Mouse (Mus musculus): ENCODE measurements around the gene Mpc1.
"Not testable (repeated sequence)": the region's sequence is repeated elsewhere in the genome, so short reads cannot be mapped to it uniquely, and the experiment has no call there.

The Mpc1 gene

DNA sequence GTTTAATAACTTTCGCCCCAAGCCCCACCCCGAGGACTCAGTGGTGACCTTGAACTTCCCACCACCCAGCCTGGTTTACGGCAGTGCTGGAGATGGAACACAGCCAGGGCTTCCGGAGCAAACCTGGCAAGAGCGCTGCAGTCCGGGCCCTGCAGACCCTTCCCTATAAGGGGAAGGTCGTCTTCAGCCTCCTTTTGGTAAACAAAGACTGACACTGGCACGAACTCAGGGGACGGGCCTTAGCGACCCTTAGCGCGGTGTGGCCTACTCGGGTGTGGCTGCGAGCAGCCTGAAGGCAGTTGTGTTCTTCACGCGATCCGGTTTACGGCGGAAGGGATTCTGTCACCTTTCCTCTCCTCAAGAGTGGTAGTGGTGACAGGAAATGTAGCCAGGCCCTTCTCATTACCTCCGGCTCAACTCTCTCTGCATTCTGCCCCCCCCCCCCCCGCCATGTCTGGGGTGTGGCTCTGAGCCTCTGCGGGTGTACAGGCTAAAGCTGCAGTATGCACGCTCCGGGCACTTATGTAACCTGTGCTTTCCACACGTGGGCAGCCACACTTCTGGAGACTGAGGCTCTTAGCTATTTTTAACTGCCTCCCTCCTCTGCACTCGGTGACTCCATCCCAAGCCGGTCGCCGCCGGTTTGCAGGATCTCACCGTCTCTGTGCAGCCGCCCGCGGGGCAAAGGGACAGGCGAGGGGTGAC, at the start of gene Mpc1:
TSS of gene Mpc1 (plus strand) at position 84 of the 705 bp plus-strand sequence.
- peak; percentile 44 for DNase-seq (ENCODE audit: low spot score)

GRCm38 (mm10) chr17:8233618-8234214, 49.0 kb upstream of the Mpc1 start:
- DNase-seq (ENCODE audit: low spot score), result no peak

DNA sequence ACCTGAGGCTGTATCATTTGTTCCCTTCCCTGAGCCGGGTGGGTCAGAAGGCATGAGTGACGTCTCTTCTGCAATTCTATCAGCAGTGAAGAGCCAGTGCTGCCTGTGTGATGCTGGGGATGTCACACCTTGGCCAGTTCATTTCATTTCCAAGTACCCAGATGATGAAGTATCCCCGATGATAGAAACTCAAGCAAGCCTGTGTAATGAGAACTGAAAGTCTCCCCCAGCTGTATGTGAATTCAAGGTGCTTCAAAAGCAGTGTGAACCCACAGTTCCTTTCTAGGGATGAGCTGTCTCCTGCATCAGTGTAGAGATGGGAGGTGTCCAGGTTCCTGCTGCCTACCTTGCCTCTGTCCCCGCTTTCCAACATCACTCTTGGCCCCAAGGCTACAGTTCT, 48.2 kb upstream of the Mpc1 start:
- no peak for DNase-seq (ENCODE audit: low spot score)

DNA sequence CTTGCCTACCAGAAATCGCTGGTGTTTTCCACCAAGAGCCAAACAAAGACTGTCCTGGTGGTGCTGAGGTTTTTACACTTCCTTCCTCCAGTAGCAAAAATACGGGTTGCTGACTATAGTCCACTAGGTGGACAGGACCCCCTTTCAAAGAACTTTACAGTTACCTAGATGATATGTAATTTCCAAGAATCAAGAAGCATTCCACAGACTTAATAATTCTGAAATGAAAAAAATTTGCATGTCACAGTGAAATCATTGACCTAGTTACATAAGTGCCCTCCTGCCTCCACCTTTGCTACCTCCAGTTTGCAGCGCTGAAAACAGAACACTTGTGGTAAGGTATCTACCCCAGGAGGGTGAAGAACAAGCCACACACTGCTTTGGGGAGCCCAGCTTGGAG, 47.0 kb upstream of the Mpc1 start, which contains the start of gene Ccr6:
TSS of gene Ccr6 (plus strand) at position 301 of the 400 bp plus-strand sequence.
- no peak for DNase-seq (ENCODE audit: low spot score)

DNA sequence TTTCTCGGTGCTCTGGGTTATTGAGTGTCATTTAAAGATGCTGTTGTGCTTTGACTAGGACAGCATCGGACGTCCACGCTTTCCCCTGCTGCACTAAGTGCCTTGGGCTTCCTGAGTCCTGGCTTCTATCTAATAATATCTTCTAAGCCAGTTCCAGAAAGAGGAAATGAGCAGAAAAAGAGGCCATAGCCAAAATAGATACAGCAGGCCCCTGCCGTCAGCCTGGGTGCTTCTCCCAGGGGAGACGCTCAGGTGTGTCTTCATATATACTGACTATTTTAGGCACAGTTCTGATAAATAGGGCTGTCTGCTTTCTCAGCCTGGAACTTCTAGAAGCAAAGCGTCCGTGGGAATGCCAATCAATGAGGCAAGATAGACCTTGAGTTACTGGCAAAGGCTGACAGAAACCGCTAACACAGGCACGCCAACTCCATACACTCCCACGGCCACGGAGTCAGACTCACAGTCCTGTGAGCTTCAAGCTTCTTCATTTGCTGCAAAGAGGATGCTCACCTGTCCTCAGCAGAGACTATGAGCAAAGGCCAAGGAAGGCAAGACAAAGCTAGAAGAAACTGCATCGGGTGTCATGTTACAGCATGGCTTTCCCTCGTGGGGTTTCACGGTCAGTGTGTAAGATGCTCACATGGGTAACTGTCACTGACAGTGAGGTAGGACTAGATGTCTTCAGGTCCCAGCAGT, 44.5 kb upstream of the Mpc1 start:
- no peak for DNase-seq (ENCODE audit: low spot score)

DNA sequence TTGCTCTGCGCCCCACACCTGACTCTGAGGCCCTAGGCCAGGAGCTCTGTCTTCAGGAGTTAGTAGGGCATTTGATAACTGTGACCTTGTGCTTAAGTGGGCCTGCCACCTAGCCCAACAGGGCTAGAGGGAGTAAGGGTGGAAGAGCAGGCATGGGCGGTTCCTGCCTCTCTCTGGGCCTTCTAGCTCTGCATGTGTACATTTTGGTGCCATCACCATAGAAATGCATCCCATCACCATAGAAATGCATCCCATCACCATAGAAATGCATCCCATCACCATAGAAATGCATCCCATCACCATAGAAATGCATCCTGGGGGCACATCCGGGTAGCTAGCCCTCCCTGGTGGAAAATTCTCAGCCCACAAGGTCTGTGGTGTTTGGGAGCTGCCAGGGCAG, 43.1 kb upstream of the Mpc1 start:
- DNase-seq (ENCODE audit: low spot score), result no peak

DNA sequence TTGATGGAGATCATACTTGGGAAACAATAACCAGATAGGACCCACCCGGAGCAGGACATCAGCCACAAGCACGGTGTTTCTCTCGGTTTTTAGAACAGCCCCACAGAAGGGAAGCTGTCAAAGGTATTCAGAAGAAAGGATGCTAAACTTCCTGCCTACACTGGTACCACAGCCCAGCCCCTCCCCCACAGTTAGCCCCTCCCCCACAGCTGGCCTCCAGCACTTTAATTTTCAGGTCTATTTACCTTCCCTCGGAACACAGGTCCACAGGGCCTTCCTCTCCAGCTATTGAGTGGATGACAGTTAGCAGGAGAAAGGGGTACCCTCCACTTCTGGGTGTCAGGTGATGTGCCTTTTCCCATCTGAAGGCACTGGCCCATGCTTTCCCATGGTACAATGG, 42.2 kb upstream of the Mpc1 start:
- DNase-seq (ENCODE audit: low spot score), result no peak

GRCm38 (mm10) chr17:8241645-8242044, 41.1 kb upstream of the Mpc1 start:
- DNase-seq (ENCODE audit: low spot score), result no peak

DNA sequence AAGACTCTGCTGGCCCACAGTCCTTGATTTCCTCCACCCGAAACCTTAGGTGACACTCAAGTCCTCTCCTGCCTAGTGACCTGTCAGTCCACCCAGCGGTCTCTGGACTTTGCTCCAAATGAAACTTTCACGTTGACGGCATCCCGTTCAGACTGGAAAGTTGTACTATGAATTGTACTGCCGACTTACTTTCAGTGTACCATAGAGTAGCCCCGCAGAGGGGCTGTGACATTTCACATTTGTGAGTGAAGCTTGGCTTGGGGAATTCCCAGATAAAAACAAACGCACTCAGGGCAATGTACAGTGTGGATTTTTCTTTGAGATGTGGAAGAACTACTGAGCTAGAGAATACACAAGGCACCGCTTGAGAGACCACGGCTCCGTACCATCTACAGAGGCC, 40.5 kb upstream of the Mpc1 start:
- no peak for DNase-seq (ENCODE audit: low spot score)

DNA sequence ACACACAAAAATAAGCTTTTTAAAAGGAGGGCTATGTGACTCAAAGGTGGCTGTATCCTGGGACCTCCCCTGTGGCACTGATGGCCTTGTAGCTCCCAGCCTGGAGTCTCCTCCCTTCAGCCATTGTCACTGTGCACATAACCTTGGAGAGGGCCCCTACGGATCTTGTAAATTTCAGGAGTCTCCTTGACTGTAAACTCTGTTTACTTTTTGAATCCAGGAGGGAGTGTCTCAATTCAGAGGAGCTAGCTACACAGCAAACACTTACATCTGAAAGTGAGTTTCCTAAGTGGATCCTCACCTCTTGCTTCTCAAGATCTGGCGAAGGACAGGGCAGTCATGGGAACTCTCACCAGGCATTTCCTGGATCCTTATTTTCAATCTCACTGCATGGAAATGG, 38.6 kb upstream of the Mpc1 start:
- no peak for DNase-seq (ENCODE audit: low spot score)

GRCm38 (mm10) chr17:8246102-8246754, 36.5 kb upstream of the Mpc1 start:
- no peak for DNase-seq (ENCODE audit: low spot score)

DNA sequence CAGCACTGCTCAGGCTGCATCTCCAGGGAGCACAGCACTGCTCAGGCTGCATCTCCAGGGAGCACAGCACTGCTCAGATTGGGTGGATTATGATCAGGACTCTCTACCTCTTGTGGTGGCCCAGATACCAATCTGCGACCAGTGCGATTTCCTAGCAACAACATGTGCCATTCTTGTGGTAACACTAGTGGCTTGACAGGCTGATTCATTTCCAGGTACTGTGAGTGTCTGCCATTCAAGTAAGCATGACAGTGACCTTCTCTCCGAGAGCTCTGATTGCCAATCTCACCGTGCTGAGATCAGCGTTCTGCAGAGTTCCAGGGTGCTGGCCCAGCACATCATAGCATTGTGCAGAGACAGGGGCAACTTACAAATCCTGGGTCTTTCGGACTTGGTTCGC, 31.0 kb upstream of the Mpc1 start:
- no peak for DNase-seq (ENCODE audit: low spot score)

- DNase-seq (ENCODE audit: low spot score), result no peak
Observed at GRCm38 (mm10) chr17:8254268-8254667, 28.4 kb upstream of the Mpc1 start.

- DNase-seq (ENCODE audit: low spot score), result no peak
Observed at GRCm38 (mm10) chr17:8254914-8255313, 27.8 kb upstream of the Mpc1 start.

GRCm38 (mm10) chr17:8255583-8255982, 27.1 kb upstream of the Mpc1 start:
- DNase-seq (ENCODE audit: low spot score), result no peak

DNA sequence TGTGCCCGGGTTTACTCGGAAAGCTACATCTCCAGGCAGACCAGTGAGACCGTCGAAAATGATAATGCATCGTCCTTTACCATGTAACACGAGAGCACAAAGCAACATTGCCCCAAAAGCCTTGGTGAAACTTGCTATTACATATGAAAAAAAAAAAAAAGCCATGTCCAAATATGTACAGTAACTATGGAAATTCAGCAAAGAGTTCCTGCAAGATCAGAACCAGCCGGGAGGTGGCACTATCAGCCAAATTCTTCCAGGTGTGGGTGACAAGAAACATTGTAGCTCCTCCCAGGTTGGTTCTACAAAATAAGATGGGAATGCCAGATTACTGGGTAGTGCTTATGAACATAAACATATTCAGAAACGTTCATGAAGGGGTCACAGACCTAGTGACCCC, 25.7 kb upstream of the Mpc1 start:
- DNase-seq (ENCODE audit: low spot score), result no peak

DNA sequence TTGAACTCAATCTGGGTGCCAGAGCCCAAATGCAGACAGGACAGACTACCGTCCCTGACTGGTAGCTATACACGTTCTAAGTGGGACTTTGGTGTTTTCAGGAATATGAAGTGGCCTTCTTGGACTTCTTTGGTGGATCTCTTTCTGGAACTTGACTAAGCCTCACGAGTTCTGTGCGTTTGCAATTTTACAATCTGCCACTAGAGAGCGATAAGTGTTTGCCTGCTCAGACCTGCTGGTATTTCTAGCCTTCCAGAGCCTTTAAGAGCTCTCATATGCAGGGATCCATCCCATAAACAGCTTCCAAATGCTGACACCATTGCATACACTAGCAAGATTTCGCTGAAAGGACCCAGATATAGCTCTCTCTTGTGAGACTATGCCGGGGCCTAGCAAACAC, 18.1 kb upstream of the Mpc1 start:
- not testable (repeated sequence) for DNase-seq (ENCODE audit: low spot score)

DNA sequence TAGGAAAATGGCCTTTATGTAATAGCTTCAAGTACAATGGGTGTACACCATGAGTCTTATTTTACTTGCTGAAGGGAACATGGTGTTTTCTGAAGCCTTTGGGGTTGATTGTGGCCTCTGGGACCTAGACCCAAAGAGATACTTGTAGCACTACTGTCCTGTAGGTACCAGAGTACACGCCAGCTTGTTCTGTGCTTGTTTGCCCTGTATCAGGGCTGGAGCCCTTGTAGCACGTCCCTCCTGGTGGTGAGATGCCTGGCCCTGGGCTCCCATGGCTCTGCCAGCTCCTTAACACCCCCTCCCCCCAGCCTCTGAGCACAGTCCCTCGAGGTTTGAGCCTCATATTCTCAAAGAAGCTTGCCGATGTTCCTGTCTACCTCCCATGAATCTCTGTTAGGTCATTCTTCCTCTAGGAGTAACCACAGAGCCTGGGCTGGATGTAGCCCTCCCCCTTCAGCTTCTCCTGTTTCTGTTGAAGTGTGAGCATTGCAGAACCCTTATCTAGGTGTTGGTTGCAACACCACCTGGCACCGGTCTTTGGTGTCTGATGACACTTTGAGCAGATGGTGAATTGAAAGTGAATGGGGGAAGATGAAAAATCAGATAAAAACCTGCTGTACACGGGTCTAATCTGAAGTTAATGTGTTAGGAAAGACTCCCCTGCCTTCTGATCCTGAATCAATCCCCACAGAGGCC, 10.5 kb upstream of the Mpc1 start:
- no peak for DNase-seq (ENCODE audit: low spot score)

DNA sequence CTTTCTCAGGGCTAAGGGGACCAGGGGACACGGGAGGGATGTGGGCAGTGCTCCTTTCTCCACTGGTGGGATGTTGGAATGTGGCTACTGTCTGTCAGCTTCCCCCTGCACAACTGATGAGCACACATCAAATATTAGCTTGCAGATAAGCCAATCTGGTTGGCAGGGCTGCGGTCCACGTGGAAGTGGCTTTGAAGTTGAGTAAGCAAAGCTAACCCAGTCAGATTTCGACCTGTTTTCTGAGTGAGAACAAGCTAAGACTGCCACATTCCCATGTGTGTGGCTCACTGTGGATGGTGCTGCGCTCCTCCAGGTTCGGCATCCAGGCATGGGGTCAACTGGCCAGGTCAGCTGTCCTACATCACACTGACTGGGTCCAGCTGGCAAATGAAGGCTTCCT, 9.8 kb upstream of the Mpc1 start:
- DNase-seq (ENCODE audit: low spot score), result no peak

- no peak for DNase-seq (ENCODE audit: low spot score)
Observed at GRCm38 (mm10) chr17:8276071-8276470, 6.6 kb upstream of the Mpc1 start.

- DNase-seq (ENCODE audit: low spot score), result no peak
Observed at GRCm38 (mm10) chr17:8276680-8277079, 6.0 kb upstream of the Mpc1 start.

- no peak for DNase-seq (ENCODE audit: low spot score)
Observed at GRCm38 (mm10) chr17:8277266-8277665, 5.4 kb upstream of the Mpc1 start.
